Mouse (Mus musculus) cortical plate, adult 2 months (tissue): ENCODE measurements around the gene Pdgfb.

ENCODE experiments used
- CTCF ChIP-seq: fragments of 200-500 bp; IDR thresholded peaks from 2 replicates; pipeline ENCODE4 v1.5.1; 2011; ENCODE audit warnings: mild to moderate bottlenecking, control low read depth, low read length; ENCODE audit not compliant: insufficient read depth; ENCODE audit errors: extremely low read depth
- POLR2A ChIP-seq: fragments of 200-500 bp; IDR thresholded peaks from 2 replicates; pipeline ENCODE4 v1.6.1; 2011; ENCODE audit warnings: mild to moderate bottlenecking, low read length, control low read depth; ENCODE audit not compliant: insufficient read depth; ENCODE audit errors: extremely low read depth

- TF ChIP-seq CTCF = no peak
- TF ChIP-seq POLR2A = no peak
Measured at GRCm38 (mm10) chr15:80034366-80034765, 19.6 kb upstream of the Pdgfb start.
